Comparison of ENCODE assay signal across 8 mouse cellular contexts in the genomic region with DNA sequence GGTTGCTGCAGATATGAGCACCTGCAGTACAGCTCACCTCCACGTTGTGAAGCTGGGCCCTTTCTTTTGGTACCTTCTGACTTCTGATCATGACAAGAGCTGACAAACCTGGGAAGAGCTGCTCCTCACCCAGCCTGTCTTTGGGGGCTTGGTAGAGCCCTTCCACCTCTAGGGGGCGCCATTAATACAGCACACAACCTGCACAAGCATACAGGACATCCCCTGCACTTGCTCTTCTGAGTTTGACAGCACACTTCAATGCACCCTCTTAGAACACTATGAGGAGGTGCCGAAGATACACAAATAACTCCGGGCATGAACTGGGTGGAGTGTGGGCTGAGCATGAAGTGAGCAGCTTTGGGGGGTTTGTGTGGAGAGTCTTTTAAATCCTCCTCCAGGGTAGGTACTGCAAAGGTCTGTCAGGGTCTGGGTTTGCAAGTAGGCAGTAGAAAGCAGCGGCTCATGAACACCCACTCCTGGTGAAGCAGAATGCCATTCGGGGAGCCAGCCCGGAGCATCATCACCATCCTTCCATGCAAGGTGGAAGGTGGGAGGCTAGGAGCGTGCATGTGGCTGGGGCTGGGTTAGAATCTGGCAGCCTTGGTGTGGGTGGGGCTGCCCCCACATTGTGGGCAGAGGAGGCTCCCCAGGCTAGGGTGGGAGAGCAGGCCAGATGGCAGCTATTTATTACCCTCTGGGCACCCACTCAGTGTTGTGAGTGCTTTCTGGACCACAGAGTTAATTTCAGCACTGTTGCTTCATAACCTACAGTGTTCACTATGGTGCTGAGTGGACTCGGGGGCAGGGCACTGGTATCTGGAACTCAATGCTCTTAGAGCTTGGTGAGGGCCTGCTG. TPM values are rescaled to one million over a fixed set of nuclear protein-coding genes. Genes with fewer than 3 reads are reported as not detected.
DNase-seq lines count a peak whose midpoint lies in the region; ATAC-seq and TF ChIP-seq lines count a peak whose summit lies in the region.

No protein-coding gene starts in this region.

- H3K9ac ChIP-seq in hindbrain, embryonic 13.5 days, result no peak overlapping the region
- no peak overlapping the region for H3K9ac ChIP-seq in midbrain, embryonic 13.5 days (replicated peaks)
- H3K9ac ChIP-seq in stomach, postnatal 0 days (ENCODE audit: low read length), result no peak overlapping the region

- no peak overlapping the region for H3K4me3 ChIP-seq in hindbrain, embryonic 13.5 days
- no peak overlapping the region for H3K4me3 ChIP-seq in left cerebral cortex, adult 2 months
- H3K4me3 ChIP-seq in midbrain, embryonic 13.5 days (replicated peaks), result no peak overlapping the region
- H3K4me3 ChIP-seq in stomach, postnatal 0 days (ENCODE audit: low read depth, low read length), result no peak overlapping the region

- no peaks in the 10 kb centered on the region for H3K27me3 ChIP-seq in hindbrain, embryonic 13.5 days
- H3K27me3 ChIP-seq in midbrain, embryonic 13.5 days, result no peaks in the 10 kb centered on the region
- no peaks in the 10 kb centered on the region for H3K27me3 ChIP-seq in stomach, postnatal 0 days (ENCODE audit: control insufficient read depth, insufficient read depth, low read length)

- WGBS in hindbrain, embryonic 13.5 days, result 68% methylated on average over 9 of the region's 9 CpGs
- 74% methylated on average over 9 of the region's 9 CpGs for WGBS in midbrain, embryonic 13.5 days
- WGBS in stomach, postnatal 0 days, result 62% methylated on average over 9 of the region's 9 CpGs

- TF ChIP-seq EP300 in stomach, postnatal 0 days (optimal IDR thresholded peaks at IDR 0.05), result no peak

- peak overlapping the region; percentile 35; the same call in 1 of the 2 replicates for H3K27ac ChIP-seq in hindbrain, embryonic 13.5 days
- peak overlapping the region; percentile 70 for H3K27ac ChIP-seq in left cerebral cortex, adult 2 months
- no peak overlapping the region for H3K27ac ChIP-seq in midbrain, embryonic 13.5 days
- H3K27ac ChIP-seq in stomach, postnatal 0 days (replicated peaks), result no peak overlapping the region

- intact Hi-C loops in left cerebral cortex, adult 2 months (cut with DNase I), result loop anchor here (1.0 to 5.0 kb wide), 3 partner anchors 130 to 314 kb away; no protein-coding TSS in a partner anchor

- 0 out of 2 replicates have a peak, but pooled peaks have one; percentile 65 for ATAC-seq in hindbrain, embryonic 13.5 days (ENCODE audit: low FRiP score)
- ATAC-seq in midbrain, embryonic 13.5 days, result peak; percentile 71; the same call in 1 of the 2 replicates
- peak; percentile 36; the same call in 1 of the 2 replicates for ATAC-seq in stomach, postnatal 0 days (ENCODE audit: low FRiP score, low TSS enrichment)

- H3K4me1 ChIP-seq in hindbrain, embryonic 13.5 days (replicated peaks), result peaks cover 37% of the 10 kb centered on the region
- peaks cover 10% of the 10 kb centered on the region for H3K4me1 ChIP-seq in midbrain, embryonic 13.5 days (replicated peaks)
- H3K4me1 ChIP-seq in stomach, postnatal 0 days (replicated peaks; ENCODE audit: control insufficient read depth, insufficient read depth), result 0 out of 2 replicates have a peak, but pooled peaks cover 2% of the 10 kb centered on the region

- peaks cover 17% of the 10 kb centered on the region for H3K36me3 ChIP-seq in hindbrain, embryonic 13.5 days
- H3K36me3 ChIP-seq in midbrain, embryonic 13.5 days, result peaks cover 21% of the 10 kb centered on the region
- H3K36me3 ChIP-seq in stomach, postnatal 0 days (ENCODE audit: control insufficient read depth, insufficient read depth, low read length), result peaks cover 3% of the 10 kb centered on the region; the same call in 1 of the 2 replicates

- DNase-seq in ovary, postnatal 14 days (ENCODE audit: low spot score), result peak; percentile 33
- no peak for DNase-seq in ovary, postnatal 10 days (ENCODE audit: low spot score)
- DNase-seq in cerebellum, adult 18-20 months, result peak; percentile 73 to 79
- DNase-seq in forelimb bud, embryonic 11.5 days (ENCODE audit: low read depth, low spot score), result peak; percentile 64
- DNase-seq in left cerebral cortex, adult 2 months (ENCODE audit: extremely low spot score in 1 of 2, low spot score in 2 of 2), result peak; percentile 74 to 82
- DNase-seq in stomach, postnatal 0 days (ENCODE audit: low spot score), result peak; percentile 42

- TF ChIP-seq CTCF in left cerebral cortex, adult 2 months (IDR thresholded peaks at IDR 0.05), result peak; percentile 80
- TF ChIP-seq CTCF in stomach, postnatal 0 days (IDR thresholded peaks at IDR 0.05; ENCODE audit: low read depth), result peak; percentile 79

- no peaks in the 10 kb centered on the region for H3K9me3 ChIP-seq in hindbrain, embryonic 13.5 days
- no peaks in the 10 kb centered on the region for H3K9me3 ChIP-seq in midbrain, embryonic 13.5 days
- H3K9me3 ChIP-seq in stomach, postnatal 0 days (ENCODE audit: control insufficient read depth, low read length), result no peaks in the 10 kb centered on the region

- H3K4me2 ChIP-seq in hindbrain, embryonic 13.5 days, result no peak overlapping the region
- H3K4me2 ChIP-seq in midbrain, embryonic 13.5 days (replicated peaks), result no peak overlapping the region
- H3K4me2 ChIP-seq in stomach, postnatal 0 days (replicated peaks; ENCODE audit: low read depth), result no peak overlapping the region

RNA-seq across cellular contexts. Expression of a gene that starts 59.5 kb away (rescaled TPM):
- 6.8 and 7.6 TPM in 2 replicates for polyA plus RNA-seq in hindbrain, embryonic 13.5 days (2015; fragmentation: Nextera tagmentation; extraction: Ambion mirVana)
- total RNA-seq in left cerebral cortex, adult 2 months (2021), result 10 to 100 TPM; 25.9 to 28.3 TPM
- polyA plus RNA-seq in midbrain, embryonic 13.5 days (2015; fragmentation: Nextera tagmentation; extraction: Ambion mirVana), result 7.5 and 9.2 TPM in 2 replicates
- polyA plus RNA-seq in stomach, postnatal 0 days (2015; fragmentation: Nextera tagmentation; extraction: Ambion mirVana), result 2.1 and 2.4 TPM in 2 replicates

RNA-seq across cellular contexts. Expression of a gene that starts 59.6 kb away (rescaled TPM):
- polyA plus RNA-seq in hindbrain, embryonic 13.5 days (2015; fragmentation: Nextera tagmentation; extraction: Ambion mirVana), result 31.0 and 31.8 TPM in 2 replicates
- total RNA-seq in left cerebral cortex, adult 2 months (2021), result 100 to 1,000 TPM; 103 to 107 TPM
- 37.0 and 42.3 TPM in 2 replicates for polyA plus RNA-seq in midbrain, embryonic 13.5 days (2015; fragmentation: Nextera tagmentation; extraction: Ambion mirVana)
- 6.3 and 6.6 TPM in 2 replicates for polyA plus RNA-seq in stomach, postnatal 0 days (2015; fragmentation: Nextera tagmentation; extraction: Ambion mirVana)

Comparison
In these comparisons a context has a peak if more than half of its experiments do, and no peak if none do; other contexts are left out.
1. H3K27ac ChIP-seq: peak in hindbrain, embryonic 13.5 days (single experiment) and left cerebral cortex, adult 2 months (single experiment); none in midbrain, embryonic 13.5 days (single experiment) and stomach, postnatal 0 days (single experiment).
2. Peak in every context shown above with its lines, with median percentiles within 50 percentile points of each other: ATAC-seq.